Mouse (Mus musculus) granulocyte monocyte progenitor cell, adult 5-6 weeks (primary cell): ENCODE data around the gene Dhrs7c. TPM values are rescaled to one million over a fixed set of nuclear protein-coding genes. Genes with fewer than 3 reads are reported as not detected.

Experiments used
- ATAC-seq: replicated peaks from 2 replicates; pipeline ENCODE4 v1.8.0; 2016; ENCODE audit warnings: mild to moderate bottlenecking, moderate TSS enrichment, inconsistent platforms; ENCODE audit not compliant: poor library complexity, severe bottlenecking
- total RNA-seq, 2 experiments: library from RNA; stranded (forward) in 1 of 2; stranded (reverse) in 1 of 2; fragments of 200-712, 200-1000 nt in 1 of 2; fragments of >200 nt in 1 of 2; fragmentation: Nextera tagmentation in 1 of 2; gene quantifications; 2 replicates each; pipeline ENCODE4 v1.2.3; 2014 to 2017

Gene Dhrs7c
- total RNA-seq (2014; fragmentation: Nextera tagmentation) (1.7 and 4.7 TPM in 2 replicates), total RNA-seq (2017) (not detected in 2 replicates)

DNA sequence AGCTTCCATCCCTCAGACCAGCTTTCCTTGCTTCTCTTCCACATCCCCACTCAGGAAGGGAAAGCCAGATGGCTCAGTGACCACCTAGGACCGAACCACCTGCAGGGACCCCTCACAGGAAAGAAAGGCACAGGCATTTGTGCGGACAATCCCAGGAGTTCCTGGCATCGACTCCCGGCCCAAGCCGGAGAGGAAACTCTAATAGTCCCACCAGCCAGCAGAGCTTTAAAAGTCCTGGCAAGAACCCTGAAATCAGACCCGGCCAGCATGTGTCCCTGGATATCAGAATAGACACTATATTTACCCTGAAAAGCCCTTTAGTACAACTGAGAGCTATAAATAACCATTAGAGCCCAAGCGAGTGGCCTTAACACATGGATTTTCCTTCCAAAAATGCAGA lies at the start of gene Dhrs7c:
Gene Dhrs7c (plus strand): TSS at position 257 of the 400 bp plus-strand sequence.
- ATAC-seq: no peak

DNA sequence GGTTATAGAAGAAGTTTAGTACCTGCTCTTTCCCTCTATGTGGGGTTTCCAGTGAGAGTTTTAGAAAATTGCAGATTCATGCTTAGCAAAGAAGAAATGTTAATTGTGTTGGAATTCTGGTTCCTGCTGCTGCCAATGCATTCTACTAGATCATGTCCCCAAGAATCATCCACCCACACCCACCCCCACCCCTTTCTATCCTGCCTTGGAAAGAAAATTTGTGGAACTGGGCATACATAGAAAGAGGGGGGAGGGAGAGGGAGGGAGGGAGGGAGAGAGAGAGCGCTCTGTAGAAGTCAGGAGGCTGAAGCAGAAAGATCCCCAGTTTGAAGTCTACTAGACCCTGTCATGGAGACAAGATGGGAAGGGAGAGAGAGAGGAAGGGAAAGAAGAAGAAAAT lies 41.7 kb upstream of the Dhrs7c start:
- no peak for ATAC-seq

- peak; percentile 71 for ATAC-seq
Measured at GRCm38 (mm10) chr11:67757373-67758167, 40.4 kb upstream of the Dhrs7c start.

DNA sequence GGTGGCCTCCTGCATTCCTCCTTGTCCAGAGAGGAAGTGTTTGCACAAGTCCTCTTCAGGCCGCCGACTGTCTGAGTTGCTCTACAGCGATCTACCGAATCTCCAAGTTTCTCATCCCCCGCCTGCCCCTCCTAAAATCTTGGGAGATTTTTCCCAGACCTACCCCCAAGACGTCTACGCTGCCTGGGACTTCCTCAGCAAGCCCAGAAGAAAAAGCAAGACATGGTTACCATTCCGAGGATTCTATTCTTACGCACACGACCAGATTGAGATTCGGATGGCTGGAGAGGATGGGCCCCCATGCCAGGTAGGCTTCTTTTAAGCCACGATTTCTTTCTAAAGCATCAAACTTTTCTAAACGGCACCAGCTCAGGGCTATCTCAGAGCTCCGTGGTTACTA lies 26.9 kb upstream of the Dhrs7c start, which contains the start of gene Glp2r:
Gene Glp2r (minus strand): TSS at position 101 of the 400 bp plus-strand sequence.
- no peak for ATAC-seq

GRCm38 (mm10) chr11:67771691-67772090 lies 26.3 kb upstream of the Dhrs7c start:
- ATAC-seq: no peak

GRCm38 (mm10) chr11:67772577-67772976 lies 25.4 kb upstream of the Dhrs7c start:
- peak; percentile 48; the same call in 1 of the 2 replicates for ATAC-seq

- ATAC-seq: no peak
Measured at GRCm38 (mm10) chr11:67774379-67774778, 23.6 kb upstream of the Dhrs7c start, which contains the start of gene Gsg1l2. Gene Gsg1l2, plus strand, starts transcription at chr11:67774608.

GRCm38 (mm10) chr11:67790182-67790581 lies 7.8 kb upstream of the Dhrs7c start:
- ATAC-seq: peak; percentile 70

- ATAC-seq: peak; percentile 82
Measured at GRCm38 (mm10) chr11:67800130-67800723, 2.2 kb downstream of the Dhrs7c start.

- no peak for ATAC-seq
Measured at GRCm38 (mm10) chr11:67801169-67801568, 3.2 kb downstream of the Dhrs7c start.

DNA sequence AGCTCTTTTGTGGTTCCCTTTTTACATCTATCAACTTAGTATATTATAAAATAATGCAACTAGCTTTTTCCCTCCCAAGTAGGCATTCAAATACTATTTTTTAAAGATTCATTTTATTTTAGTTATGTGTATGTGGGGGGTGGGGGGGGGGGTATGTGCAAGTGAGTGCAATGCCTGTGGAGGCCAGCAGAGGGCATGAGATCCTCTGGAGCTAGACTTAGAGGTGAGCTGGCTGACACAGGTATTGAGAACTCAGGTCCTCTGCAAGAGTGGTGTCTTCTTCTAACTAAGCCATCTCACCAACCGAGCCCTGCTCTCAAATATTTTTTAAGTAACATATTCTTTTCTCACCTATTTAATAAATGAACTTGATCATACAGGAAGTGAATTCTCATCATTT lies 7.6 kb downstream of the Dhrs7c start:
- ATAC-seq: no peak

DNA sequence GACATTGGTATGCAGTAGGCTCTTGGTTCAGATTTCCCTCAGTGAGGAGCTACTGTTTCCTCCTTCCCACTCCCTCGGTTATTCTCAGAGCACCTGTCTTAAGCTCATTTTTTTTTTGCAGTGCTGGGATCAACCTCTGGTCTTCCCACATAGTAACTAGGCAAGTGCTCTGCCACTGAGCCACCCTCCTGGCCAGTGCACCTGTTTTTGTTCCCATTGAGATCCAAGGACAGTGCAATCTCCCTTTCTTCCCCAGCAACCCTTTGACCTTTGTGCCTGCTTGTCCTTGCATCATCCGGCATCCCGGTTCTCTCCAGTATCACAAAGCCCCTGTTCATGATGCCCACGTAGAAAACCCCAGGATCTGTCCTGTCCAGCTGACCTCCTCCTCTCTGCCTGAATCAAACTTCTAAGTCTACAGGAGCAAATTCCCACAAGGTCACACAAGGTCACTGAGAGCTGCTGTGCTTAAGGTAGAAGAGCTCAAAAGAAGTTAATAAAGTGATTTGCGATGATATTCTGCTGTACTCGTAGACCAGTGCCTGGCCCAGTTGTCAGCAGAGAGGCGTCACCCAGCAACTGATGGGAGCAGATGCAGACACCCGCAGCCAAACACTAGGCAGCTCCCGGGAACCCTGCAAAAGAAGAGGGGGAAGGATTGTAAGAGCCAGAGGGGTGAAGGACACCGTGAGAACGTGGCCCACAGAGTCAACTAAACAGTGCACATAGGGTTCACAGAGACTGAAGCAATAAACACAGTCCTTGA lies 9.0 kb downstream of the Dhrs7c start:
- ATAC-seq: no peak

DNA sequence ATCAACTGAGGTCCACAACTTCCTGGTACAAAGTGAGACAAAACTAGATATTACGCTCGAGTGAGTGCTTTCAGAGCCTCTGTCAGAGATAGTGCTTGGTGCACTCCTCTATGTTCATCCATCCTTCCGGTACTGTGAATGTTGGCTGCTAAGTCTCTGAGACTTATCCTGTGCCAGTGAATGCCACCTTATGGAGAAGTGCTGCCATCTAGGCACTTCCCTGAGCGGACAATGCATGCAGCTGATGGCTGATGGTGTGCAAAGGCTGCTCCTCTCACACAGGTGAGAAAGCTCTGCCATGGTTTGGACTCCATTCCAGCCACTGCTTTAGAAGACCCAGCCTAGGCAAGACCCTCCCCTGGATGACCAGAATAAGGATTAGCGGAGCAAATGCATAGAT lies 10.1 kb downstream of the Dhrs7c start:
- no peak for ATAC-seq

DNA sequence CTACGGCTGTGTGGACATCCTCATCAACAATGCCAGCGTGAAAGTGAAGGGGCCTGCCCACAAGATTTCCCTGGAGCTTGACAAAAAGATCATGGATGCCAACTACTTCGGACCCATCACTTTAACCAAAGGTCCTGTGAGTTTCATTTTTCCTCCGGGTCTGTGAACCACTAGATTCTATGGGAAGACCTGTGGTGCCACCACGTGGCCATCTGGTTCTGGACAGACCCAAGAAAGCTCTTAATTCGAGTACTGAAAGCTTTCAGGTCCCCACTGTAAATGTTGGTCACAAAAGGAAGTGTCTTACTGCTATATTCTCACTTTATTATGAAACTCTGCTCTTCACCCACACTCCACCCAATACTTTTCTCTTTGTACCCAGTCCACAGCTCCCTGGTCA lies 13.5 kb downstream of the Dhrs7c start:
- ATAC-seq: peak; percentile 14; the same call in 1 of the 2 replicates

- peak; percentile 49; the same call in 1 of the 2 replicates for ATAC-seq
Measured at GRCm38 (mm10) chr11:67819604-67820003, 21.6 kb downstream of the Dhrs7c start.

GRCm38 (mm10) chr11:67820221-67820620 lies 22.2 kb downstream of the Dhrs7c start:
- peak; percentile 83 for ATAC-seq

GRCm38 (mm10) chr11:67821560-67821959 lies 23.6 kb downstream of the Dhrs7c start:
- no peak for ATAC-seq

GRCm38 (mm10) chr11:67828360-67829059 lies 30.5 kb downstream of the Dhrs7c start:
- ATAC-seq: no peak

- peak; percentile 71 for ATAC-seq
Measured at GRCm38 (mm10) chr11:67829530-67829929, 31.5 kb downstream of the Dhrs7c start.

- no peak for ATAC-seq
Measured at GRCm38 (mm10) chr11:67831820-67832219, 33.8 kb downstream of the Dhrs7c start.
